Mouse (Mus musculus) E14TG2a.4 (cell line): ENCODE measurements around the gene Mlf1.

Experiments
- H3K27me3 ChIP-seq: 2 replicates; pipeline ENCODE4 v1.6.1; 2014; ENCODE audit warnings: low read length, control low read depth; ENCODE audit not compliant: insufficient read depth
- H3K36me3 ChIP-seq: 2 replicates; pipeline ENCODE4 v1.6.1; 2014; ENCODE audit warnings: low read length, control low read depth; ENCODE audit not compliant: insufficient read depth
- H3K4me1 ChIP-seq: replicated peaks from 2 replicates; pipeline ENCODE4 v1.6.1; 2014; ENCODE audit warnings: low read depth, low read length, control low read depth
- H3K4me3 ChIP-seq: replicated peaks from 2 replicates; pipeline ENCODE4 v1.5.1; 2014; ENCODE audit warnings: mild to moderate bottlenecking, low read length
- H3K9me3 ChIP-seq: 2 replicates; pipeline ENCODE4 v1.6.1; 2014; ENCODE audit warnings: low read length, control low read depth
- CTCF ChIP-seq: conservative IDR thresholded peaks from 2 replicates; pipeline ENCODE4 v1.5.1; 2014; ENCODE audit warnings: low read length
- NANOG ChIP-seq: IDR thresholded peaks from 2 replicates; pipeline ENCODE4 v1.6.1; 2014; ENCODE audit warnings: borderline replicate concordance, low read length, mixed read lengths
- POU5F1 ChIP-seq: IDR thresholded peaks from 2 replicates; pipeline ENCODE4 v1.6.1; 2014; ENCODE audit warnings: low read length, borderline replicate concordance

Gene Mlf1

DNA sequence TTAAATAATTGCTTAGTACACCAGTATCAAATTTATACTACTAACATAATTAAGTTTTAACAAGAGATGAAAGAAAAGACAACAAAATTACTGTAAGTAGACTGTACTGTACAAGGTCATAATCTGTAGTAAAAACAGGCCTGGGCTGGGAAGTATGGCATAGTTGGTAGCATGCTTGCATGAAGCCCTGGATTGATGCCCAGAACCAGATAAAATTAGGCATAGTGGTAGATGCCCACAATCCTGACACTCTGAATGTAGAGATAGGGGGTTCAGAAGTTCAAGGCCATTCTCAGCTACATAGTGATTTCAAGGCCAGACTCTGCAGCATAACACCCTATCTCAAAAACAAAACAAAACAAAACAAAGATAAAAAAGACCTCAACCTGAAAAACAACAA is 4.3 kb downstream of the Mlf1 start:
- H3K4me1 ChIP-seq: peaks cover 7% of the 10 kb centered on the region; the same call in 1 of the 2 replicates
- no peak overlapping the region for H3K4me3 ChIP-seq
- H3K27me3 ChIP-seq: peaks cover 16% of the 10 kb centered on the region
- no peaks in the 10 kb centered on the region for H3K36me3 ChIP-seq
- TF ChIP-seq NANOG: no peak
- H3K9me3 ChIP-seq: 0 out of 2 replicates have a peak, but pooled peaks cover 3% of the 10 kb centered on the region

DNA sequence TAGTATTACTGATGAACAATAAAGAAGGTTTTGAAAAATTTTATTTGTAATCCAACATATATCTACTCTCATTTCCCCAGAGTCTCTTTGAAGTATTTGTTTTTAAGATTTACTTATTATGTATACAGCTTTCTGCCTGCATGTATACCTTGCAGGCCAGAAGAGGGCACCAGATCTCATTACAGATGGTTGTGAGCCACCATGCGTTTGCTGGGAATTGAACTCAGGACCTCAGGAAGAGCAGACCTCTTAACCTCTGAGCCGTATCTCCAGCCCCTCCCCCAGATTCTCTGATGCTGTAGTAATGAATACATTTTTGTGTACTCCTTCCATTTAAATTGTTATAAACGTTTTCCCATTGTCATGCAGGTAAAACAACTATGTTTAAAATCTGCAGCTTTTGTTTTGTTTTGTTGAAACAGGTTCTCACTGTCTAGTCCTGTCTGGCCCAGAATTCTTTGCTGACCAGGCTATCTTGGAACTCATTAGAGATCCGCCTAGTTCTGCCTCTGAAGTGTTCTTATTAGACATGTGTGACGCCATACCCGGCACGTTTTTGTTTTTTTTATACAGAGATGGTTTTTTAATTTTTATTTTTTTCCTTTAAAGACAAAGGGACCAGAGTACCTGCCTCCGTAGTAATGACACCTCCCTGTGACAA is 55.6 kb downstream of the Mlf1 start:
- peaks cover 29% of the 10 kb centered on the region for H3K36me3 ChIP-seq
- peak overlapping the region; percentile 98 for H3K4me3 ChIP-seq
- no peaks in the 10 kb centered on the region for H3K27me3 ChIP-seq
- peaks cover 33% of the 10 kb centered on the region for H3K9me3 ChIP-seq
- H3K4me1 ChIP-seq: peaks cover 13% of the 10 kb centered on the region
- TF ChIP-seq NANOG (no peak), POU5F1 (no peak), CTCF (no peak)

DNA sequence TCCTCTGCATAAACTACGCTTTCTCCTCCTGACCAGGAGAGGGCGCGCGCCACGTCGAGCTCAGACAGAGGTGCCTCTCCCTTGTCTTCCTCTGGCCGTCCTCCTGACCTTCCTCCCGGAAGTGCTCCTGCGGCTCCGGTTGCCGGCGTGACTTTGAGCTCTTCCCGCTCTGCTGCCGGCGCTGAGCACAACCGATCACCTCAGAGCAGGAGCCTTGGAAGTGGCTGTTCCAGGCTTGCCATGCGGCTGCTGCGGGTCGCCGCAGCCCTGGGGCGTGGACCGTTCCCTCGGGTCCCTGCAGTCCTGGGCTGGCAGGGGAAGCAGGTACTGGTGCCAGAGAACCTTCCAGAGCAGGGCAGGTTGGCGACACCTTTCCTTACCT is 56.1 kb downstream of the Mlf1 start, which contains the start of gene Gfm1:
Gene Gfm1, plus strand, starts transcription at position 98 of the 382 bp plus-strand sequence.
- TF ChIP-seq NANOG (no peak), CTCF (peak; percentile 67)
- Histone ChIP-seq H3K27me3 (no peaks in the 10 kb centered on the region), H3K4me1 (peaks cover 13% of the 10 kb centered on the region), H3K9me3 (peaks cover 33% of the 10 kb centered on the region), H3K36me3 (peaks cover 34% of the 10 kb centered on the region), H3K4me3 (peak within 1 kb of the TSS; percentile 98)

GRCm38 (mm10) chr3:67434011-67434410 is 60.1 kb downstream of the Mlf1 start:
- TF ChIP-seq POU5F1 (no peak), NANOG (no peak), CTCF (no peak)

DNA sequence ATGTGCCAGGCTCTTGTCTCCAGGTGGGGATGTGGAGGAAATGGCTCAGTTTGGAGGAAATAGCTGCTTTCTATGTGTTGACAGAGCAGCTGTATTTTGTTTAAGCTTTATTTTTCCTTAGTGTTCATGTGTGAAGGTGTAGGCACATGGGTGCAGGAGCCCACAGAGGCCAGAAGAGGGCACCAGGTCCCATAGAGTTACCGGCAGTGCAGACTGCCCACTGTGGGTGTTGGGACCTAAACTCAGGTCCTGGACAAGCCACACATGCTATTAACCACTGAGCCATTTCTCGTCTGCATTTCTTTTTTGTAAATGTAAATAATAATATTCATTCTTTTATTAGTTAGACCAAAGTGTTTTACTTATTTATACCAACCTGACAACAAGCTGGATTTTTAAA is 73.2 kb downstream of the Mlf1 start:
- Histone ChIP-seq H3K4me1 (peaks cover 28% of the 10 kb centered on the region), H3K9me3 (peaks cover 15% of the 10 kb centered on the region), H3K36me3 (peaks cover 77% of the 10 kb centered on the region), H3K27me3 (no peaks in the 10 kb centered on the region), H3K4me3 (no peak overlapping the region)
- TF ChIP-seq POU5F1 (no peak), CTCF (peak; percentile 53)

More at GRCm38 (mm10) chr3:67434011-67434410, 60.1 kb downstream of the Mlf1 start:
- no peak overlapping the region for H3K4me3 ChIP-seq
- H3K9me3 ChIP-seq: no peaks in the 10 kb centered on the region
- peaks cover 72% of the 10 kb centered on the region for H3K36me3 ChIP-seq
- no peaks in the 10 kb centered on the region for H3K27me3 ChIP-seq
- H3K4me1 ChIP-seq: peaks cover 13% of the 10 kb centered on the region
